Mouse (Mus musculus) left cerebral cortex, postnatal 25 days (tissue): ENCODE measurements around the gene Map7d1. TPM values are rescaled to one million over a fixed set of nuclear protein-coding genes. Genes with fewer than 3 reads are reported as not detected.

Experiments used
- DNase-seq, 2 experiments: peaks; one replicate each; pipeline ENCODE4 v3.0.0; 2022; ENCODE audit warnings: low spot score in 2 of 2, mixed read lengths in 1 of 2
- intact Hi-C: fragments of 180-260 bp; cut with DNase I; formaldehyde crosslinking; loops from one replicate; pipeline ENCODE4 v1.15.1; 2025
- total RNA-seq, 2 experiments: library from RNA; stranded (reverse); gene quantifications; 2 replicates each; pipeline ENCODE4 v1.2.3; 2021

Map7d1 gene
- total RNA-seq, 2 experiments from 2014 or later: 253 to 255 TPM

- DNase-seq: no peak
- intact Hi-C loops: no loop called here
Measured at GRCm38 (mm10) chr4:126275081-126275480, 18.9 kb upstream of the Map7d1 start.

GRCm38 (mm10) chr4:126273753-126274152, 17.6 kb upstream of the Map7d1 start:
- DNase-seq: peak in 1 of 2 experiments; percentile 51
- intact Hi-C loops: no loop called here

- DNase-seq: no peak
- intact Hi-C loops: no loop called here
Measured at GRCm38 (mm10) chr4:126269292-126269691, 13.1 kb upstream of the Map7d1 start.

GRCm38 (mm10) chr4:126262119-126262807, 6.1 kb upstream of the Map7d1 start, which contains the start of gene Trappc3:
TSS of gene Trappc3 (plus strand) at chr4:126262325.
- intact Hi-C loops: loop anchor here (1.0 to 2.0 kb wide), 2 partner anchors 35 to 81 kb away; no protein-coding TSS in a partner anchor

GRCm38 (mm10) chr4:126261675-126262074, 5.5 kb upstream of the Map7d1 start:
- intact Hi-C loops: loop anchor here (1.0 to 2.0 kb wide), 2 partner anchors 34 to 81 kb away; no protein-coding TSS in a partner anchor
- no peak for DNase-seq

More at GRCm38 (mm10) chr4:126262119-126262807, 6.1 kb upstream of the Map7d1 start, which contains the start of gene Trappc3:
- peak; percentile 100 for DNase-seq

GRCm38 (mm10) chr4:126261266-126261665, 5.1 kb upstream of the Map7d1 start:
- no peak for DNase-seq
- intact Hi-C loops: no loop called here

- intact Hi-C loops: no loop called here
- peak in 1 of 2 experiments; percentile 76 for DNase-seq
Measured at GRCm38 (mm10) chr4:126260520-126261201, 4.5 kb upstream of the Map7d1 start.

GRCm38 (mm10) chr4:126259523-126260160, 3.5 kb upstream of the Map7d1 start:
- no peak for DNase-seq
- intact Hi-C loops: loop anchor here (5.0 kb wide), 1 partner anchor 157 kb away; the partner anchor contains the start of gene Stk40

- intact Hi-C loops: loop anchor here (5.0 kb wide), 1 partner anchor 157 kb away; the partner anchor contains the start of gene Stk40
Measured at GRCm38 (mm10) chr4:126259063-126259462, 2.9 kb upstream of the Map7d1 start.

GRCm38 (mm10) chr4:126256967-126257881, 1.1 kb upstream of the Map7d1 start:
- intact Hi-C loops: loop anchor here (5.0 kb wide), 1 partner anchor 155 kb away; the partner anchor contains the start of gene Stk40
- DNase-seq: no peak

More at GRCm38 (mm10) chr4:126259063-126259462, 2.9 kb upstream of the Map7d1 start:
- DNase-seq: no peak

GRCm38 (mm10) chr4:126255113-126256001, 786 bp downstream of the Map7d1 start:
- intact Hi-C loops: loop anchor here (5.0 kb wide), 1 partner anchor 153 kb away; the partner anchor contains the start of gene Stk40
- peak; percentile 46 to 51 for DNase-seq

GRCm38 (mm10) chr4:126254315-126255112, 1.6 kb downstream of the Map7d1 start:
- peak; percentile 62 to 83 for DNase-seq
- intact Hi-C loops: loop anchor here (5.0 kb wide), 1 partner anchor 152 kb away; the partner anchor contains the start of gene Stk40

- intact Hi-C loops: no loop called here
Measured at GRCm38 (mm10) chr4:126253637-126254272, 2.4 kb downstream of the Map7d1 start.

GRCm38 (mm10) chr4:126252411-126253237, 3.5 kb downstream of the Map7d1 start:
- no peak for DNase-seq
- intact Hi-C loops: no loop called here

More at GRCm38 (mm10) chr4:126253637-126254272, 2.4 kb downstream of the Map7d1 start:
- no peak for DNase-seq

- no peak for DNase-seq
- intact Hi-C loops: no loop called here
Measured at GRCm38 (mm10) chr4:126251655-126252254, 4.4 kb downstream of the Map7d1 start.
